Mouse (Mus musculus): ENCODE measurements around the gene Gm42688. TPM values are rescaled to one million over a fixed set of nuclear protein-coding genes. Genes with fewer than 3 reads are reported as not detected.

Gm42688 gene
- total RNA-seq, 2 experiments from 2014 or later, result 1.0 to 1.2 TPM

DNA sequence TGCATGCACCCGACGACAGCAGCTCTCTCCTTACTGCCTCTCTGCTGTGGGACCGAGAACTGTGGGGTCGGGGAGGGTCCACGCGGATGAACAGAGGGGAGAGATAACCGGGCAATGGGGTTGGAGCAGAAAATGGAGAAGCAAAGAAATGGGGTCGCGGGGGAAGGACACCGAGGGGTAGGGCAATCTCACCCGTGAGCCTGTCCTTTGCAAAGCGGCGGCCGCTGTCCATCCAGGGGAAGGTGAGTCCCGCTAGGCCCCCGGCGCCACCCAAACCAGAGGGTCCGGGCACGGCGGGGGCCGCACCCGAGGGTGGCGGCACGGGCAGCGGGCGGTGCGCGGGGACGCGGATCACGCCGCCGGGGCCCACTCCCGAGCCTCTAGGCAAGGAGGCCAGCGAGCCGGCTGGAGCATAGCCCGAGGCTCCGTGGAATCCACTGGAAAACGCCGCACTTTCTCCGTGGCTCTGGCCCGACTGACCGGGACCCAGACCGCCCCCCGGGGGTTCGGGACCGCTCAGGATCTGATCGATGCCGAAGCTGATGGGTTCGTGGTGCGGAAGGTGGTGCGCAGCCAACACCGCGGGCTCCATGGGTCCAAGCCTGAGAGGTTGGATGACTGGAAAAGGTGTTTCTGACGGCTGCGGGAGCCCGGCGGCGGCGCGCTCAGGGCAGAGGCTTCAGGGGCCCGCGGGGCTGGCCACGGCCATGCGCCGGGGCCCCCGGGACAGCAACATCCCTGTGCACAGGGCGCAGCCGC lies 31.8 kb upstream of the Gm42688 start:
- H3K27ac ChIP-seq, result no peak overlapping the region
- no peak for TF ChIP-seq CTCF (IDR thresholded peaks at IDR 0.05)
- peak overlapping the region; percentile 47 for H3K4me3 ChIP-seq
- no peak for DNase-seq
- intact Hi-C loops (cut with DNase I), result no loop called here

DNA sequence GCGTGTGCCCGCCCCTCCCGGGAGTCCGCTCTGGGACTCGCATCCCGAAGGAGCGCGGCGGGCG lies 31.3 kb upstream of the Gm42688 start, which contains the start of gene Tlx2:
Tlx2 (minus strand) TSS at position 47 of the 64 bp plus-strand sequence.
- DNase-seq, result no peak
- intact Hi-C loops (cut with DNase I), result no loop called here
- no peak for TF ChIP-seq CTCF (IDR thresholded peaks at IDR 0.05)
- Histone ChIP-seq H3K27ac (no peak within 1 kb of the TSS), H3K4me3 (peak within 1 kb of the TSS; percentile 58)

DNA sequence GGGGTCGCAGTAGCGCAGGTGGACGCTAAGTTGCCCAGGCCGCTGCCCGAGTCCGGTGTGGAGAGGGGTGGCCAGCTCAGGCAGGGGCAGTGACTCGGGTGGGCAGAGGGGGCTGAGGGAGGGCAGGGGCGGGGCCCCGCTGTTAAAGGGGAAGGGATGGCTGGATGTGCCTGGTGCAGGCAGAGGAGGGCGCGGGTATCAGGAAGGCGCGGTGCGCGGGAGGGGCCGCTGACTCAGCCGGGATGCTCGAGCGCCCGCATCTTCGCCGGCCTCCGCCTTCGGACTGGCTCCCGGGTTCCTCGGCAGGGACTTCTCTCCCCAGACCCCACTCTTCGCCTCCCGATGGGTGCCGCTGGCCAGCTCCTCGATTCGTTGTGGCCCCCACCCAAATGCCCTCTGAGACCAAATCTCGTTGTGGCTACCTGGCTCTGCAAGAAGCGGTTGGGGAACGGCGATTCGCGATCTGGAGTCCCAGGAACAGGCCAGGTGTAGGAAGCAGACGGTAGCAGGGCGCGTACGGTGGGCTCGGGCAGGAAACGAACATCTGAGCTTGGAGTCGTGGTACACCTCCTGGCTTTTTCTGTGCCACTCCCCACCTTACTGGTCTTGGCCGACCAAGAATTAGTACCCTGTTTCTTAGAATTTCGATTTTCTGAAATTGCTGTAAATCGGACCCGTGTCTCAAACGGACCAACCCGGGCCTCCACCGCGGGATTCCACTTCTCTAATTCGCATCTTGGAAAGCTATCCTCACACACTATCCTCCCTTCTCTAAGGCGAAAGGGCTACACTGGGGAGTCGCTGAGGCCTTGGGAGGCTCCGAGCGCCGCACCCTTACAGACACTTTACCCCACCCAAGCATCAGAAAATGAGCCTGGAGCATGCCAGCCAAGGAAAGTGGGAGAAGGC lies 30.9 kb upstream of the Gm42688 start:
- H3K4me3 ChIP-seq, result peak overlapping the region; percentile 47
- DNase-seq, result no peak
- intact Hi-C loops (cut with DNase I), result no loop called here
- no peak overlapping the region for H3K27ac ChIP-seq
- TF ChIP-seq CTCF (IDR thresholded peaks at IDR 0.05), result no peak

DNA sequence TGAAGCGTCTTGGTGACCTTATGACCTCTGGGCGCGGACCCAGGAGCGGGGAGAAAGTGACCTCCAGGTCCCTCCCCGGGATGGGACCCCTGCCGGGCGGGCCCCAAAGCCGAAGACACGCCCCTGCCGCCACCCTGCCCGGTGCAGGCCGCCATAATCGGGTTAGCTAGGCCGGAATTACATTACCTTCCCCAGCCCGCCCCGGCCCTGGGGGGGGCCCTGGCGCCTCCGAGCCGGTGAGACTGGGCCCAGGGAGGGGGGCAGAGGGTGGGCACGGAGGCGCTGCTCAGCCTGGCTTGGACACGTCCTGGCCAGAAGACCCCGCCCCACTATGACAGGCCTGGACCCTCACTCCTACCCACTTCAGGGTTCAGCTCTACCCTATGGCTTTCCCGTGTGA lies 30.2 kb upstream of the Gm42688 start:
- DNase-seq, result no peak
- intact Hi-C loops (cut with DNase I), result no loop called here
- TF ChIP-seq CTCF (IDR thresholded peaks at IDR 0.05), result no peak
- H3K27ac ChIP-seq, result no peak overlapping the region
- H3K4me3 ChIP-seq, result no peak overlapping the region

DNA sequence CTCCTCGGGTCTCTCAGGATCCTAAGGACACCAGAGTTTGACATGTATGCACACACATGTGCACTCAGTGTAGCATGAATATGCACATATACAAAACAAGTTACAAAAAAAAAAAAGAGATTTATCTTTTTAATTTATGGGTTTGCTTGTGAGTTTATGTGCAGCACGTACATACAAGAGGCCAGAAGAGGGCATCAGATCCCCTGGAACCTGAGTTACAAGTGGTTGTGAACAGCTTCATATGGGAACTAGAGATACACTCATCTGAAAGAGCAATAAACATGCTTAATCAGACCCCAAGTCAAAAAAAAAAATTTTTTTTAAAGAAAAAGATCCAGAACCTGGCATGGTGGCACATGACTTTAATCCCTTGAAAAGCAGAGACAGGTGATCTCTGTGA lies 26.4 kb upstream of the Gm42688 start:
- no peak overlapping the region for H3K4me3 ChIP-seq
- DNase-seq, result no peak
- intact Hi-C loops (cut with DNase I), result no loop called here
- peak; percentile 17; the same call in 1 of the 2 replicates for TF ChIP-seq CTCF (IDR thresholded peaks at IDR 0.05)
- no peak overlapping the region for H3K27ac ChIP-seq

DNA sequence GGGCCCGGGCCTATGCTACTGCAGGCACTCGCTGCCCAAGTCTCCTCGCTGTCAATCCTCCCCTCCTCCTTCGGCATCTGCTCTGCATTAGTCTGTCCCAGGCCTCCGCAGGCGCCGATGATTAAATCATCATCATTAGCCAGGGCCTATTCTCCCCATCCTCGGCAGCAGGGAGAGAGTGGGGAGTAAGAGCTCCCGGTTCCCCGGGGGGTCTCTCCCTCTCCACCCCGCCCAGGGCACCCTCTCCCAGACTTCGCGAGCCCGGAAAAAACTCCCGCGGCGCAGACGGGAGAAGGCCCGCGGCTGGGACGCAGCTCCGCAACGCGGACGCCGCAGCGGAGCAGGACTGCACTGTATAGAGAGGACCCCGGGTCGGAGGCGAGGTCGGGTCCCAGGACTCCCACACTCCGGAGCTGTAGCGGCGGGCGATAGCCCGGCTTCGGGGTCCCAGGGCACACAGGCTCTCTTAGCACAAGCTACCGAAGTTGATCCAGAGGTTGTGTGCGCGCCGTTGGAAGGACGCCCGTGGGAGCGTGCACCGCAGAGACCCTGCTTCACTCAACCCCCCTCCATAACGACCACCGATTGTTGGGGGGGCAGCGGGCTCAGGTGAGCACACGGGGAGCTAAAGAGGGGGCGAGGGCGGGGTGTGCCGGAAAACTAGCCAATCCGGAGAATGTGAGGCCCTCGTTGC lies 23.6 kb upstream of the Gm42688 start, which contains the start of gene Pcgf1:
Pcgf1 (plus strand) TSS at position 240 of the 694 bp plus-strand sequence.
- Histone ChIP-seq H3K4me3 (peak within 1 kb of the TSS; percentile 88), H3K27ac (peak within 1 kb of the TSS; percentile 99)
- TF ChIP-seq CTCF (IDR thresholded peaks at IDR 0.05), result no peak
- intact Hi-C loops (cut with DNase I), result loop anchor here (1.0 to 2.0 kb wide), 2 partner anchors 23 to 80 kb away; partner anchors contain the start of genes Aup1 and Htra2
- no peak for DNase-seq

DNA sequence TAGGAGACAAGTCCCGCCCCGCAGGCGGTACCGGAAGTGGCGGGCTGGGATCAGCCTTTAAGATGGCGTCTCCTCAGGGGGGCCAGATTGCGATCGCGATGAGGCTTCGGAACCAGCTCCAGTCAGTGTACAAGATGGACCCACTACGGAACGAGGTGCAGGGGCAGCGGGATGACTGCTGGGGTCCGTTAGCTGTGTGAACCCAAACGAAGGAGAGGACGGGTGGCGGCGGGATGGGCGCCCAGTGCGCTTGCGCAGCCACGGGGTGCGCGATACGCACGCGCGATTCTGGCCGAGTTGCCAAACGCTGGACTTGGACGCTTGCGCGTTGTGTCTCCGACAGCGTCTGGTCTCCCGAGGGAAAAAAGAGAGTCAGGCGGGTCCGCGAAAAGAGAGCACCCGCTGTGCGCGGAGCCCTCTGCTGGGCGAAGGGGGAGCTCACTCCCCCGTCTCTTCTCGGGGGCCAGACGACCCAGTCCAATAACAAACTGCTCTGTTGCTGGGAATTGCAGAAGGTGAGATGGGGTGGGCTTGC lies 23.0 kb upstream of the Gm42688 start:
- intact Hi-C loops (cut with DNase I), result loop anchor here (1.0 kb wide), 1 partner anchor 81 kb away; no protein-coding TSS in a partner anchor

DNA sequence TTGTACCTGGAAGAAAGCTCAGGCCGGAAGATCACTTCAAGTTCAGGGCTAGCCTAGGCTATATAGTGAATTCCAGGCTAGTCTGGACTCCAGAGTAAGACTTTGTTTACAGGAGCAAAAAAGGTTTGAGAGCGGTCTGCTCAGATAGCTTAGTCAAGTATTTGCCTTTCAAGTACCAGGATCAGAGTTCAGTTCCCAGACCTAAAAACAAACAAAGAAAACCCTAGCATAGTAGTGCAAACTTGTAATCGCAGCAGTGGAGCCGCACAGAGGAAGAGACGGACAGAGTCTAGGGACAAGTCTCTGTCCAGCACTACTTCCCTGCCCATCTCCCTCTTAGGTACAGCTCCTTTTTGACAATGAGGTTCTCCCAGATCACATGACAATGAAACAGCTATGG lies 21.2 kb upstream of the Gm42688 start:
- intact Hi-C loops (cut with DNase I), result no loop called here
- TF ChIP-seq CTCF (IDR thresholded peaks at IDR 0.05), result no peak
- no peak for DNase-seq
- H3K4me3 ChIP-seq, result no peak overlapping the region
- no peak overlapping the region for H3K27ac ChIP-seq

More for the DNA sequence above, 23.0 kb upstream of the Gm42688 start:
- DNase-seq, result peak; percentile 100
- Histone ChIP-seq H3K27ac (peak overlapping the region; percentile 99), H3K4me3 (peak overlapping the region; percentile 88)
- TF ChIP-seq CTCF (IDR thresholded peaks at IDR 0.05), result peak; percentile 72

DNA sequence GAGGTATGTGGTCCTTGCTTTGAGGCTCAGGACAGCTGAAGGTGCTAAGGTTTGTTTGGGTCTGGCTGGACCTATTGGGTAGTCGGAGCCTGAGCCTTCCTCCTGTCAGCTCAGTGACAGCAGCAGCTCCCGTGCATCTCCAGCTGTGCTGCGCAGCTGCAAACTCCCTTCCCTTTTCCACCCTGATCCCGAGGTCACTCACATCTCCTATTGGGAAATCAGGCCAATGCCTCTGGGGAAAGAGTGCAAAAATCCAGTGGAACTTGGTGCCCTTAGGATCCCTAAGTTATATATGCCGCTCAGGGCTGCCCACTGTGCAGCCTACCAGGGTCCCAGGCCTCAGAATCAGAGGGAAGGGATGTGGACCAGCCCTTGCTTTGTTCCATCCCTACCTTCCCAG lies 17.9 kb upstream of the Gm42688 start:
- TF ChIP-seq CTCF (IDR thresholded peaks at IDR 0.05), result no peak
- H3K27ac ChIP-seq, result no peak overlapping the region
- no peak for DNase-seq
- H3K4me3 ChIP-seq, result no peak overlapping the region
- intact Hi-C loops (cut with DNase I), result no loop called here

DNA sequence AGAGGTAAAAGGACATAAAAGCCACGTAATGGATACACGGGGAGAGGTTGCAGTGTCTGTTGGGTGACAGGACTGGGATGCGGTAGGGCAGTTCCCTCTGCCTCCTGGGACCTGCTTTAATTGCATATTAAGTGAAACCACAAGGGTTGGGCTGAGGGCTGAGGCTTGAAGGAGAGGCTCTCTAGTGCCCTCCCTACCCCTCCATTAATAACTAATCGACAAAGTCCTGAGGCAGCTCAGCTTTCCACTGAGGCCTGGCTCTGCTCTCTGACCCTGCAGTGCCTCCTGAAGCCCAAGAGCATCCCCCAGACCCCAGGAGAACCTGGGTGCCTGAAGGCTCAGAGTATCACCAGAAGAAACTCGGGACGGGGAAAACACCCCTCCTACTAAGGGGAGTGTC lies 16.9 kb upstream of the Gm42688 start:
- no peak for TF ChIP-seq CTCF (IDR thresholded peaks at IDR 0.05)
- DNase-seq, result no peak
- no peak overlapping the region for H3K27ac ChIP-seq
- intact Hi-C loops (cut with DNase I), result no loop called here
- H3K4me3 ChIP-seq, result no peak overlapping the region

DNA sequence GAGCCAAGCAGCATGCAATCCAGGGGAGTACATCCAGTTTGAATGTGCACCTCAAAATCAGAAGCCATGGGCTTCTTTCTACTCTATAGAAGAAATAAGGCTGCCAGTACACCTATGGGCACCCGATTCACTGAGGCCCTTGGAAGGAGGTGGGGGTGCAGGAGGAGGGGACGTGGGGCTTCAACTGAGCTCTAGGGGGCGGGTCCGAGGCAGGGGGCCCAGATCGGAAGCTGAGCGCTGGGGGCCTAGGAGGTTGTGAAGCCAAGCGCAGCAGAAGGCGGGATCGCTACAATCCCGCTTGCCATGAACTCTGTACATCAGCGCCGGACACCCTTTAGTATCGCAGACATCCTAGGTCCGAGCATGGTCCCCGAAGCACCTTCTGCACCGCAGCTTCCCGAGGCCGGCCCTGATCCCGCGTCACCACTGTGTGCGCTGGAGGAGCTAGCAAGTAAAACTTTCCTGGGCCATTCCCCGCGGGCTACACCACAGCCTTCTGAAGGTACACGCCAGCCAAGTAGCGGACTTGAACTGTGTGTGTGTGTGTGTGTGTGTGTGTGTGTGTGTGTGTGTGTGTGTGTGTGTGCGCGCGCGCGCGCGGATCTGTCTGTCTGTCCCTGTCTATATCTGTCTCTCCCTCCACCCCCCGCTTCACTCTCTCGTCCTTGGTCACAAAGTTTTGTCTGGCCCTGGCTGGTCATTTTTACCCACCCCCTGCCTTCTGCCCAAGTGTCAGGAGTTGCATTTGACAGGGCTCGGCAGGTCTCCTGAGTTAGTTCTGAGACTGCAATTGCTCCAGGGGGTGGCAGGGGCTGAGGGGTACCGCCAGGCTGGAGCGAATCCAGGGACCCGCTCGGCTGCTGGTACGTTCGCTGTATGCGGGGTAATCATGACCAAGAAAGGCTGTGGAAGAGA lies 15.0 kb upstream of the Gm42688 start, which contains the start of gene Lbx2:
Lbx2 (plus strand) TSS at position 247 of the 915 bp plus-strand sequence.
- peak; percentile 22 for DNase-seq
- peak within 1 kb of the TSS; percentile 75 for H3K4me3 ChIP-seq
- no peak for TF ChIP-seq CTCF (IDR thresholded peaks at IDR 0.05)
- peak within 1 kb of the TSS; percentile 85 for H3K27ac ChIP-seq
- intact Hi-C loops (cut with DNase I), result no loop called here
